Mouse (Mus musculus) T-cell, adult 2 months (primary cell): ENCODE data around the gene Trim44.

Source experiments
- DNase-seq: peaks from one replicate; pipeline ENCODE4 v3.0.0; 2022; ENCODE audit warnings: low spot score

Trim44 gene

GRCm38 (mm10) chr2:102365983-102366545 is 41.6 kb downstream of the Trim44 start:
- DNase-seq: no peak

- DNase-seq: no peak
These were observed 42.9 kb downstream of the Trim44 start for GRCm38 (mm10) chr2:102364565-102365200.

- DNase-seq: no peak
These were observed 44.6 kb downstream of the Trim44 start for GRCm38 (mm10) chr2:102362896-102363530.

- no peak for DNase-seq
These were observed 45.4 kb downstream of the Trim44 start for GRCm38 (mm10) chr2:102362266-102362665.

- DNase-seq: no peak
These were observed 50.5 kb downstream of the Trim44 start for GRCm38 (mm10) chr2:102356879-102357695.

GRCm38 (mm10) chr2:102354076-102354475 is 53.6 kb downstream of the Trim44 start:
- DNase-seq: no peak

- no peak for DNase-seq
These were observed 66.2 kb downstream of the Trim44 start for GRCm38 (mm10) chr2:102341429-102341828.

GRCm38 (mm10) chr2:102336816-102337215 is 70.8 kb downstream of the Trim44 start:
- no peak for DNase-seq

- DNase-seq: no peak
These were observed 75.7 kb downstream of the Trim44 start for GRCm38 (mm10) chr2:102331932-102332331.

- no peak for DNase-seq
These were observed 76.5 kb downstream of the Trim44 start for GRCm38 (mm10) chr2:102331092-102331491.

GRCm38 (mm10) chr2:102325921-102326320 is 81.7 kb downstream of the Trim44 start:
- no peak for DNase-seq

- DNase-seq: no peak
These were observed 83.3 kb downstream of the Trim44 start for GRCm38 (mm10) chr2:102324336-102324735.

GRCm38 (mm10) chr2:102316540-102316939 is 91.1 kb downstream of the Trim44 start:
- no peak for DNase-seq

GRCm38 (mm10) chr2:102315153-102315552 is 92.5 kb downstream of the Trim44 start:
- DNase-seq: no peak

GRCm38 (mm10) chr2:102314610-102315009 is 93.0 kb downstream of the Trim44 start:
- DNase-seq: no peak

- DNase-seq: no peak
These were observed 93.6 kb downstream of the Trim44 start for GRCm38 (mm10) chr2:102314068-102314467.

- DNase-seq: no peak
These were observed 94.7 kb downstream of the Trim44 start for GRCm38 (mm10) chr2:102312903-102313302.

GRCm38 (mm10) chr2:102303274-102303673 is 104.4 kb downstream of the Trim44 start:
- DNase-seq: no peak

- no peak for DNase-seq
These were observed 105.1 kb downstream of the Trim44 start for GRCm38 (mm10) chr2:102302532-102302931.

- DNase-seq: no peak
These were observed 112.8 kb downstream of the Trim44 start for GRCm38 (mm10) chr2:102294827-102295270.

GRCm38 (mm10) chr2:102293181-102293580 is 114.4 kb downstream of the Trim44 start:
- DNase-seq: no peak

GRCm38 (mm10) chr2:102292051-102292450 is 115.6 kb downstream of the Trim44 start:
- no peak for DNase-seq

GRCm38 (mm10) chr2:102291533-102291932 is 116.1 kb downstream of the Trim44 start:
- DNase-seq: no peak
